Mouse (Mus musculus): Measurements from ENCODE around the gene Gm13698.
"Not testable (repeated sequence)": the region's sequence is repeated elsewhere in the genome, so short reads cannot be mapped to it uniquely, and the experiment has no call there.

Gene Gm13698

GRCm38 (mm10) chr2:83955393-83955792, at the start of gene Gm13698:
TSS of gene Gm13698 (plus strand) at chr2:83955693.
- DNase-seq (ENCODE audit: low spot score in 2 of 2) = not testable (repeated sequence)

GRCm38 (mm10) chr2:83929478-83930088, 25.9 kb upstream of the Gm13698 start:
- DNase-seq (ENCODE audit: low spot score in 2 of 2) = no peak

GRCm38 (mm10) chr2:83940931-83941361, 14.5 kb upstream of the Gm13698 start, which contains the start of gene Zswim2:
TSS of gene Zswim2 (minus strand) at chr2:83941228.
- DNase-seq (ENCODE audit: low spot score in 2 of 2) = peak; percentile 15 to 55

- no peak for DNase-seq (ENCODE audit: low spot score in 2 of 2)
Observed at GRCm38 (mm10) chr2:83941378-83941777, 14.1 kb upstream of the Gm13698 start.

- DNase-seq (ENCODE audit: low spot score in 2 of 2) = peak in 1 of 2 experiments; percentile 30
Observed at GRCm38 (mm10) chr2:83941792-83942191, 13.7 kb upstream of the Gm13698 start.

GRCm38 (mm10) chr2:83961203-83961602, 5.7 kb downstream of the Gm13698 start, which contains the start of gene Gm13693:
TSS of gene Gm13693 (plus strand) at chr2:83961503.
- not testable (repeated sequence) for DNase-seq (ENCODE audit: low spot score in 2 of 2)

GRCm38 (mm10) chr2:83967013-83967412, 11.5 kb downstream of the Gm13698 start, which contains the start of gene Gm13695:
TSS of gene Gm13695 (plus strand) at chr2:83967313.
- not testable (repeated sequence) for DNase-seq (ENCODE audit: low spot score in 2 of 2)

- DNase-seq (ENCODE audit: low spot score in 2 of 2) = not testable (repeated sequence)
Observed at GRCm38 (mm10) chr2:83972823-83973222, 17.3 kb downstream of the Gm13698 start, which contains the start of gene Gm13696. TSS of gene Gm13696 (plus strand) at chr2:83973123.

- DNase-seq (ENCODE audit: low spot score in 2 of 2) = not testable (repeated sequence)
Observed at GRCm38 (mm10) chr2:83978633-83979032, 23.1 kb downstream of the Gm13698 start, which contains the start of gene Gm13694. TSS of gene Gm13694 (plus strand) at chr2:83978933.

- DNase-seq (ENCODE audit: low spot score in 2 of 2) = not testable (repeated sequence)
Observed at GRCm38 (mm10) chr2:83984443-83984842, 28.9 kb downstream of the Gm13698 start, which contains the start of gene Gm13697. TSS of gene Gm13697 (plus strand) at chr2:83984743.

GRCm38 (mm10) chr2:83990253-83990652, 34.8 kb downstream of the Gm13698 start, which contains the start of gene Gm13691:
TSS of gene Gm13691 (plus strand) at chr2:83990553.
- DNase-seq (ENCODE audit: low spot score in 2 of 2) = not testable (repeated sequence)

- not testable (repeated sequence) for DNase-seq (ENCODE audit: low spot score in 2 of 2)
Observed at GRCm38 (mm10) chr2:83993639-83994255, 38.3 kb downstream of the Gm13698 start.

- not testable (repeated sequence) for DNase-seq (ENCODE audit: low spot score in 2 of 2)
Observed at GRCm38 (mm10) chr2:83994526-83994925, 39.0 kb downstream of the Gm13698 start.

Data from spleen, postnatal 4 days (tissue).